Mouse (Mus musculus) neural tube, embryonic 11.5 days (tissue): ENCODE measurements around the gene Smdt1. TPM values are rescaled to one million over a fixed set of nuclear protein-coding genes. Genes with fewer than 3 reads are reported as not detected.
A peak's percentile ranks its signal among the peaks of the same experiment; 100 is the strongest.

ENCODE experiments used
- ATAC-seq: fragments of 200-750 bp; cut with Nextera tagmentation; 2 replicates; pipeline ENCODE4 v1.8.0; 2017; ENCODE audit warnings: moderate number of reproducible peaks, mild to moderate bottlenecking, moderate TSS enrichment, moderate library complexity; ENCODE audit not compliant: insufficient read depth, low FRiP score, low TSS enrichment
- DNase-seq: peaks from one replicate; pipeline ENCODE4 v3.0.0-alpha.2; 2015; ENCODE audit warnings: low spot score
- H3K27ac ChIP-seq: fragments of 300-500 bp; sonication (generic); 2 replicates; pipeline ENCODE4 v1.5.1; 2014; ENCODE audit warnings: low read depth, mild to moderate bottlenecking, low read length
- H3K27me3 ChIP-seq: fragments of 300-500 bp; sonication (generic); 2 replicates; pipeline ENCODE4 v1.6.1; 2014; ENCODE audit warnings: mild to moderate bottlenecking, low read length, mixed read lengths; ENCODE audit not compliant: control insufficient read depth, insufficient read depth
- H3K36me3 ChIP-seq: fragments of 300-500 bp; sonication (generic); 2 replicates; pipeline ENCODE4 v1.6.1; 2014; ENCODE audit warnings: mild to moderate bottlenecking, low read length, moderate library complexity, mixed read lengths; ENCODE audit not compliant: control insufficient read depth, insufficient read depth
- H3K4me1 ChIP-seq: fragments of 300-500 bp; sonication (generic); 2 replicates; pipeline ENCODE4 v1.6.1; 2014; ENCODE audit warnings: low read length, mixed read lengths; ENCODE audit not compliant: control insufficient read depth, insufficient read depth
- H3K4me2 ChIP-seq: fragments of 300-500 bp; sonication (generic); 2 replicates; pipeline ENCODE4 v1.6.1; 2014; ENCODE audit warnings: low read depth, mild to moderate bottlenecking, moderate library complexity
- H3K4me3 ChIP-seq: fragments of 300-500 bp; sonication (generic); 2 replicates; pipeline ENCODE4 v1.5.1; 2014; ENCODE audit warnings: low read depth, low read length
- H3K9ac ChIP-seq: fragments of 300-500 bp; sonication (generic); 2 replicates; pipeline ENCODE4 v1.6.1; 2014; ENCODE audit warnings: mild to moderate bottlenecking, low read length
- H3K9me3 ChIP-seq: fragments of 300-500 bp; sonication (generic); 2 replicates; pipeline ENCODE4 v1.6.1; 2016; ENCODE audit warnings: low read length; ENCODE audit not compliant: control insufficient read depth
- WGBS: fragments of 180-500 bp; shearing (Covaris S2); extraction: QIAGEN DNeasy Blood & Tissue Kit; methylation state at CpG from one replicate; pipeline ENCODE4 v1.1.7; 2014; 5-methylcytosine and 5-hydroxymethylcytosine counted together
- polyA plus RNA-seq: library from polyadenylated mRNA; unstranded; fragments of >200 nt; fragmentation: Nextera tagmentation; extraction: Ambion mirVana; gene quantifications from 2 replicates; pipeline ENCODE4 v1.2.1, GENCODE M21; 2014

The Smdt1 gene
- 267 and 274 TPM in 2 replicates for polyA plus RNA-seq

DNA sequence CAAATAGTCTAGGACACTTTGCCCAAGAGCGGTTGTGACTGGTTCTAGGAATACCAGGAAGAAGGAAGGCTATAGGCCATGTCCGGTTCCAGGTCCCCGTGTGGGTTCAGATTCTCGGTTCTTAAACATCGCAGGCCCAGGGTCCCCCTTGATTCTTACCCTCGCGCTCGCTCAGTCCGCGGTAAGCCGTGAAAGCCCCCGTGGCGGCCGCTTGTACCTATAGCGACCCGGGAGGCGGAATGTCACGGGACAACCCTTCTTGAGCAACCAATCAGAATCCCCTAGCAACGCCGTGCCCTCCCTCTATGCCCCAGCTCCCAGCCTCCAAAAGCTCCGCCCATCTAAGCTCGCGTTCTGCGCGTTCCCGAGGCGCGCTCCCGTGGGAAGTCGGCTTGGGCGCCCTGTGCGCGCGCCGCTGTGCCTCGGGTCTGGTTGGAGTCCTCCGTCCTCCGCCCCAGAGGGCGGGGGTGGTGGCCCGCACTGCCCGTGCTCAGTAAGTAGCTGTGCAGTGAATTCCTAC lies at the start of gene Smdt1, which contains the start of the genes Naga and Pheta2:
Smdt1 (plus strand) TSS at position 367 of the 520 bp plus-strand sequence.
Naga (minus strand) TSS at position 333 of the 520 bp plus-strand sequence.
Pheta2 (plus strand) TSS at position 350 of the 520 bp plus-strand sequence.
- Histone ChIP-seq H3K27ac (no peak within 1 kb of the TSS), H3K27me3 (peaks cover 11% of the 10 kb centered on the region), H3K9me3 (no peaks in the 10 kb centered on the region), H3K4me3 (peak within 1 kb of the TSS; percentile 40), H3K4me1 (peaks cover 11% of the 10 kb centered on the region), H3K9ac (peak within 1 kb of the TSS; percentile 64), H3K36me3 (peaks cover 2% of the 10 kb centered on the region; the same call in 1 of the 2 replicates), H3K4me2 (peak within 1 kb of the TSS; percentile 67)
- DNase-seq (peak; percentile 98), ATAC-seq (peak; percentile 89)
- 0% methylated on average over 41 of the region's 41 CpGs for WGBS

DNA sequence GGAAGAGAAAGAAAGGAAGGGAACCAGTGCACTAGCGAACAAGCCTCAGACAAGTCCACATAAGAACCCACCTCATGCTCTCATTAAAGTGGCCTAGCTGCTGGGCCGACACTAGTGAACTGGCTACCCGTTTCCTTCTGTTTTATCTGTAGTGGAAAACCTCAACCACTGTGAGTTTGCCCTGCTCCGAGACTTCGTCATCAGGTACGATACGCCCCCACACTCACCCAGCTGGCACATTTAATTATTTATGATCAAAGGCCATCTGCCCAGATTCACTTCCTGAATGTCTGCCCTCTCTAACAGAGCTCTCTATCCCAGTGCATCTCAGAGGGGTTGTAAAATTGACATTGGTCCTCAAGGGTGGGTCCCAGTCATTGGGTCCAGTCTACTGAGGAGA lies 48.5 kb upstream of the Smdt1 start:
- ATAC-seq: no peak
- H3K27ac ChIP-seq: no peak overlapping the region
- H3K27me3 ChIP-seq: no peaks in the 10 kb centered on the region
- no peak overlapping the region for H3K4me2 ChIP-seq
- H3K9me3 ChIP-seq: no peaks in the 10 kb centered on the region
- H3K4me3 ChIP-seq: no peak overlapping the region
- H3K4me1 ChIP-seq: peaks cover 15% of the 10 kb centered on the region
- H3K36me3 ChIP-seq: peaks cover 16% of the 10 kb centered on the region
- H3K9ac ChIP-seq: no peak overlapping the region
- WGBS: 91% methylated on average over 7 of the region's 7 CpGs
- no peak for DNase-seq

DNA sequence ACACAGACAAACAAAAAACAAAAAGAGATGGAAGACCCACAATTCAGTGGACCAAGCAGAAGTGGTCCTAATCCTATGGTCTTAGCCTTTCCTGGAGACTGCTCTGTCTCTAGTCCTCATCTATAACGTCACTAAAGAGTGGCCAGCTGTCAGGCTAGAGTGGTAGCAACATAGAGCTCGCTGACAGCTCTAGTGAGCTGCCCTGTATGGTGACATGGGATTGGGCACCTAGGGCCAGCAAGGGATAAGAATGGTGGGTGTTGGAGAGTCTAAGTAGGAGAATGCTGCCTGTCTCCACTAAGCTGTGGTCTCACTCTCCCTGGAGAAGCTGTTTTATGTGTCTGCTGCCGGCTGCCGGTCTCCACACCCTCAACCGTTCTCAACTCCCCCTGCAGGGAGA lies 45.9 kb upstream of the Smdt1 start:
- Histone ChIP-seq H3K4me1 (peaks cover 15% of the 10 kb centered on the region), H3K27me3 (no peaks in the 10 kb centered on the region), H3K27ac (peak overlapping the region; percentile 23; the same call in 1 of the 2 replicates), H3K9me3 (no peaks in the 10 kb centered on the region), H3K36me3 (peaks cover 12% of the 10 kb centered on the region), H3K9ac (no peak overlapping the region), H3K4me3 (no peak overlapping the region), H3K4me2 (no peak overlapping the region)
- ATAC-seq (no peak), DNase-seq (no peak)
- 11% methylated on average over 5 of the region's 5 CpGs for WGBS

DNA sequence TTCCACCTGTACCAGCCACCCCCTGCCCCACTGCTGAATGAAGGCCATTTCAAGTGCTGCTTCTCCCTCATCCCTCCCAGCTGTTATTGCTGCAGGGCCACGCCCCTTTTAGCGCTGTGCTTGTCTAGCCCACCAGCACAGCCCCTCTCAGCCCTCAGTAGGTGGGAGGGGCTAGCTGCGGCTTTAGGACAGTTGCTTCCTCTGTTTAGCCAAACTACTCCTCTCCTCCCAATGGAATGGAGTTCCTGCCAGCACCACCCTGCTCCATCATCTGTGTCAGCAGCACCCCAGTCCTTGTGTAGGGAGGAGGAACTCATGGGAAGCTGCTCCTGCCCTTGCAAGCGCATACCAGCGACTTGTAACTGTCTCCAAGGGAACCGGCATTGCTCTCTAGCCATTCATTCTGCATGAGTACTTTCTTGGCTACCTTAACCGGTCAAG lies 45.5 kb upstream of the Smdt1 start:
- ATAC-seq (peak; percentile 87), DNase-seq (peak; percentile 84)
- 6% methylated on average over 7 of the region's 7 CpGs for WGBS
- H3K4me2 ChIP-seq: no peak overlapping the region
- H3K27me3 ChIP-seq: no peaks in the 10 kb centered on the region
- no peak overlapping the region for H3K9ac ChIP-seq
- H3K9me3 ChIP-seq: no peaks in the 10 kb centered on the region
- peaks cover 12% of the 10 kb centered on the region for H3K36me3 ChIP-seq
- H3K4me3 ChIP-seq: no peak overlapping the region
- H3K4me1 ChIP-seq: peaks cover 15% of the 10 kb centered on the region
- peak overlapping the region; percentile 23; the same call in 1 of the 2 replicates for H3K27ac ChIP-seq

DNA sequence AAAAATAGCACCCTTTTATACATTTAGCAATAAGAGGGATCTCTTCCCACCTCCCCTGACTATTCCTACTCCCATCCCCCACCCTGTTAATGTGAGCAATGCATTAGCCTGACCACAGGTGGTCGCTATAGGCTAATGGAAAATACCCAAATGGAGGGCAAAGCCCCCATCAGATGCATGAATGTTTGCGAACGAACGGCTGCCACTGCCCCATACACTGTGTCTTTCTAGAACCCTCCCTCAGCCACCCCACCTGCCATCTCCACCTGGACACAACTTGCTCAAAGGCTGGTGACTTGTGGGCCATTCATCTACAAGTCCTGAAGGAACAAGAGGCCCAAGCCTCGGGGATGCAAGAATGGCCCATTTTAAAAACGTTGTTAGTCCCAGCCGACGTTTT lies 44.7 kb upstream of the Smdt1 start:
- peaks cover 15% of the 10 kb centered on the region for H3K4me1 ChIP-seq
- no peak overlapping the region for H3K4me2 ChIP-seq
- WGBS: 47% methylated on average over 8 of the region's 8 CpGs
- peaks cover 9% of the 10 kb centered on the region for H3K36me3 ChIP-seq
- H3K9ac ChIP-seq: no peak overlapping the region
- DNase-seq: no peak
- H3K27me3 ChIP-seq: no peaks in the 10 kb centered on the region
- no peak overlapping the region for H3K4me3 ChIP-seq
- ATAC-seq: peak; percentile 20; the same call in 1 of the 2 replicates
- no peaks in the 10 kb centered on the region for H3K9me3 ChIP-seq
- H3K27ac ChIP-seq: no peak overlapping the region

DNA sequence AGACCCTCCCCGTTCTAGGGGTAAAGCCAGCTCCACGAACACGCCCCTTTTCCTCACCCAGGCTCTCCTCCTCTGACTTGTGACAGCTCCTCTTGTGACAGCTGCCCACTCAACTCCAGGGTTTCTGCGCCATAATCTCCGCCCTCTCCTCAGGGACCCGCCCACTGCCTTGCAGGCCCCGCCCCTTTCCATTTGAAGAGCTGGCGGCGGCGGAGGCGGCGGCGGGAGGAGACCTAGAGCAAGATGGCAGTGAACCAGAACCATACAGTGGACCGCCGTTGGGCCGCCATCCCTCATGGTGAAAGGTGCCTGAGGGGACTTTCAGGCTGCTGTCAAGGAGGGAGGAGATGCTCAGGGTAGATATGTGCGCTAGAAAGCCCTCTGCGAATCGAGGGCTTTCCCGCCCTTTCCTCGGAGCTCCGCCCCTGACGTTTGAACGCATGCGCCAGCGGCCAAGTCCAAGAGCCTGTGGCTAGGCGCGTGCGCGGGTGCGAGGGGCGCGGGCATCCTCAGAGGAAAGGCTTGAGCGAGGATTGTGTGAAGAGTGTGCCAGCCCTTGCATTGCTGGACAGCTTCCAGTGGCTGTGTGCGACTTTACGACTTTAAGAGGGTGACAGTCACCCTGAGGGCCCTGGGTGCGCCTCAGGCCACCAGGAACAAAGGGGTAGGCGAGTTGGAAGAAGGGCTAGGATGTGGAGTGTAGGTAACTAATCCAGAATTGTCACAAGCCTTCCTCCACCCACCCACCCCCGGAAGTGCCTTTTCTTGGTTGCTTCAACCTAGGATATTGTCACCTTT lies 39.8 kb upstream of the Smdt1 start, which contains the start of gene Wbp2nl:
Wbp2nl (plus strand) TSS at position 191 of the 798 bp plus-strand sequence.
- Histone ChIP-seq H3K36me3 (no peaks in the 10 kb centered on the region), H3K4me1 (peaks cover 4% of the 10 kb centered on the region), H3K4me3 (no peak within 1 kb of the TSS), H3K9me3 (no peaks in the 10 kb centered on the region), H3K4me2 (no peak within 1 kb of the TSS), H3K27ac (no peak within 1 kb of the TSS), H3K27me3 (no peaks in the 10 kb centered on the region), H3K9ac (no peak within 1 kb of the TSS)
- DNase-seq (no peak), ATAC-seq (no peak)
- WGBS: 54% methylated on average over 39 of the region's 39 CpGs

DNA sequence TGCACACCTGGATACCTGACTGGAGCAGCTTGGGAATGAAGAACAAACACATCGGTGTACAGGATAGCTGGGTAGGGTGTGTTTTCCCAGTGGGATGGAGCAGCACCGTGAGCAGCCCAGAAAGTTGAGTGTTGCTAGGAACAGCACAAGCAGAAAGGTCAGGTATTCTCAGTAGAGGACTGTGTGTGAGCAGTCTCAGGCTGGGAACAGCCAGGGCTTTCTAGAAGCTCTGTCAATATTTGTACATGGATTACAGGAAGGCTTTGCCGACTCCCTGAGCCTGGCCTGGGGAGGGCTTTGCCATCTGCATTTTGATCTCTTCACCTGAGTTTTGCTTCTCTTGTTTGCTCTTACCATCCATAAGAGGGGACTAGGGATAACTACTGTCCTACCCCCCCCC lies 31.7 kb upstream of the Smdt1 start:
- H3K4me2 ChIP-seq: no peak overlapping the region
- ATAC-seq (no peak), DNase-seq (no peak)
- WGBS: 78% methylated on average over 3 of the region's 3 CpGs
- no peak overlapping the region for H3K27ac ChIP-seq
- H3K9me3 ChIP-seq: no peaks in the 10 kb centered on the region
- no peak overlapping the region for H3K4me3 ChIP-seq
- H3K4me1 ChIP-seq: no peaks in the 10 kb centered on the region
- no peaks in the 10 kb centered on the region for H3K27me3 ChIP-seq
- H3K9ac ChIP-seq: no peak overlapping the region
- H3K36me3 ChIP-seq: no peaks in the 10 kb centered on the region

DNA sequence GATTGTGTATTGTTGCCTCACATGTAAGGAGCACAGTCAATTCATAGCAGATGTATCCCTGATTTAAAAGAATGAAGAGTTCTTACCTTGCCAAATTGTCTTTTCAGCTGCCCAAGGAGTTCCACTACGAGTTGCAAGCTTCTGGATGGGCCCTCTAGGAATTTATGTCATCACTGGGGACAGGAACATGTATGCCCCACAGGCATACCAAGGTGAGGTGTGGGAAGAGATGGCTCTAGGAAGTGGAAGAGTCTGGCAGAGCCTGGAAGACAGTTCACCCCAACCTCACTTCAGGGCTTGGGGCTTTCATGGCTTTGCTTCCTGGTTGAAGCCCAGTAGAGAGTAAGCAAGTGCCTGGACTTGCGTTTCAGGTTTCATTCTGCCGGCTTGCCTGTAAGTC lies 30.3 kb upstream of the Smdt1 start:
- 79% methylated on average over 3 of the region's 3 CpGs for WGBS
- no peak for DNase-seq
- Histone ChIP-seq H3K36me3 (no peaks in the 10 kb centered on the region), H3K27me3 (no peaks in the 10 kb centered on the region), H3K4me3 (no peak overlapping the region), H3K4me2 (no peak overlapping the region), H3K9me3 (no peaks in the 10 kb centered on the region), H3K27ac (no peak overlapping the region), H3K9ac (no peak overlapping the region), H3K4me1 (no peaks in the 10 kb centered on the region)
- ATAC-seq: no peak
